Mouse (Mus musculus): ENCODE results near the gene Olfr508. TPM values are rescaled to one million over a fixed set of nuclear protein-coding genes. Genes with fewer than 3 reads are reported as not detected.

Olfr508 gene
- not detected for polyA plus RNA-seq (2014; fragmentation: Illumina TruSeq; extraction: RNeasy Lipid Tissue Mini Kit (QIAGEN cat#74804); ENCODE audit: low read depth, low replicate concordance)

DNA sequence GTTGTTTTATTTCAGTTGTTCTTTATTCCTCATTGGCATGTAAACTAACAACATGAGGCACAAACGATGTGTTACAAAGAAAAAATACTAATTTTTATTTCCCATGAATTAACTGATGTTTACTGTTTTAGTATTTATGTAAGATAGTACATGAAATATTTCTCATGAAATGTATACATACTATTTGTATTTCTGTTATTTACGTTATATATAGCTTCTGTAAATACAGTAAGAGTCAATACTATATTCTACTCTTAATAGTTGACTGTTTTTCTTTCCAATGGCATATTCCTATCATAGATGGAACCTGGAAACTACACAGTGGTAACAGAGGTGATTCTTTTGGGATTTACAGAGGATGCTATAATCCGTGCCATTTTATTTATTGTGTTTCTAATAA is at the start of gene Olfr508:
Gene Olfr508 (plus strand): TSS at position 301 of the 400 bp plus-strand sequence.

DNA sequence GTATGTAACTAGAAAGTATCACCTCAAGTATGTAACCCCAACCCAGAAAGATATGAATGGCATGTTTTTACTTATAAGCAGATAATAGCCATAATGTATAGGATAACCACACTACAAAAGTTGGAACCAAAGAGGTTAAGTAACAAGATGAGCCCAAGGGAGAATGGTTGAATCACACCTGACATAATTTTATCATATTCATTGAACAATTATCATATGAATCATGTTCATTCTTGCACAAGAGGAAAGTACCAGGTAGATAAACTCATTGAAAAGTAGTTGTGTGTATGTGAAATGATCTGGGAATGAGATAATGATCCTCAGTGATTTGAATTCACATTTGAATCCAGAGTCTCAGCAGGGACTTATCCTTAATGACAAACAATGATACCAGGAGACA is 19.3 kb upstream of the Olfr508 start, which contains the start of gene Olfr506:
Gene Olfr506 (plus strand): TSS at position 301 of the 400 bp plus-strand sequence.

DNA sequence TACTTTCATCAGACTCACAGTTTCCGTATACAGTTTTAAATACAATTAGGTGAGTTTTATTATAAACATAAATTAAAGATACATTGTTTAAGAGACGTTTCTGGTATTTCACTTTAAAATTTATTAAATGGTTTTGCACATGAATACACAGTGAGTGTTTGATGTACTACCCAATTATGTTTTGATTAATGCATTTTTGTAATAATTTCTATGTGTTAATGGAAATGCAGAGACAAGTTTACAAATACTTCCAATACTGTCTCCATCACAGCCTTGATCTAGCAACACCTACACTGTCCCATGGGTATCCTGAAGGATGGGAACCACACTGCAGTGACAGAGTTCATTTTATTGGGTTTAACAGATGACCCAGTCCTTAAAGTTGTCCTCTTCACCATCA is 8.3 kb upstream of the Olfr508 start, which contains the start of gene Olfr507:
Gene Olfr507 (plus strand): TSS at position 301 of the 400 bp plus-strand sequence.

DNA sequence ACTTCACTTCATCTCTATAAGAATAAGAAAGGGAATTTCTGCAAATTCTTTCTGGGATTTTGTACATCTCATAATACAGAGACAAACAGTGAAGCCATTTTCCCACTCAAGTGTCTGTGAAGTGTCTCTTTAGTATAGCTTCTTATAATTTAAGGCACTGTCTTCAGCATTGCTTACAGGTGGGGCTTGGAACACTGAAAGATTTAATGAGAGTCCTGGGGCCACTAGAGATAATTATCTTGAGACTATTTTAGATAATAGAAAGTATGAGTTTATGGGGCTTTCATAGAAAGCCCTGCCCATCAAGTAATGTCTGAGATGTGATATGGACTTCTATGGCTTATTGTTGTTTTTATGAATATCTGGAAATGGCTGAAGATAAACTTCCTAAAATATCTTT is 22.0 kb downstream of the Olfr508 start, which contains the start of gene Olfr509:
Gene Olfr509 (minus strand): TSS at position 101 of the 400 bp plus-strand sequence.

DNA sequence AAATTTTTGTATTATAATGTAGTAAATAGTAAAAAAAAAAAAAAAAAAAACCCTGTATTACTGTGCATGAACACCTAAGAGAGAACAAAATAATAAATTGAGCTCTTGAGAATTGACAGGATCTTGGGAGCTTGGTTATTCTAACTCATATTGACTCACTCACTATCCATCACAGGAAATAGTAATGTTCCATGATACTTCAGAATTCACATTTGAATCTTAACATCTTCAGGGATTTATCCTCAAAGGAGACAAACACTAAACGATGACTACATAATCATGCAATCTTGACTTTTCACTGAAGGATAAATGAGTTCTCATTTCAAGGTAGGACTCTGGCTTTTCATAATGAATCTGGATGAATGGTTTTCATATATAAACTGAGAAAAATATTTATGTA is 36.3 kb downstream of the Olfr508 start, which contains the start of gene Olfr510:
Gene Olfr510 (plus strand): TSS at position 301 of the 400 bp plus-strand sequence.

Other genes starting within 250 kb of the Olfr508 start
- not detected for gene Olfr495, start 236.8 kb upstream of the Olfr508 start, polyA plus RNA-seq (2014; fragmentation: Illumina TruSeq; extraction: RNeasy Lipid Tissue Mini Kit (QIAGEN cat#74804); ENCODE audit: low read depth, low replicate concordance)
- not detected for gene Olfr497, start 209.6 kb upstream of the Olfr508 start, polyA plus RNA-seq (2014; fragmentation: Illumina TruSeq; extraction: RNeasy Lipid Tissue Mini Kit (QIAGEN cat#74804); ENCODE audit: low read depth, low replicate concordance)
- not detected for gene Olfr498, start 164.7 kb upstream of the Olfr508 start, polyA plus RNA-seq (2014; fragmentation: Illumina TruSeq; extraction: RNeasy Lipid Tissue Mini Kit (QIAGEN cat#74804); ENCODE audit: low read depth, low replicate concordance)
- not detected for gene Olfr502, start 104.9 kb upstream of the Olfr508 start, polyA plus RNA-seq (2014; fragmentation: Illumina TruSeq; extraction: RNeasy Lipid Tissue Mini Kit (QIAGEN cat#74804); ENCODE audit: low read depth, low replicate concordance)
- not detected for gene Olfr503, start 85.5 kb upstream of the Olfr508 start, polyA plus RNA-seq (2014; fragmentation: Illumina TruSeq; extraction: RNeasy Lipid Tissue Mini Kit (QIAGEN cat#74804); ENCODE audit: low read depth, low replicate concordance)
- gene Olfr504, start 64.2 kb upstream of the Olfr508 start, polyA plus RNA-seq (2014; fragmentation: Illumina TruSeq; extraction: RNeasy Lipid Tissue Mini Kit (QIAGEN cat#74804); ENCODE audit: low read depth, low replicate concordance) = not detected
- not detected for gene Olfr506, start 19.2 kb upstream of the Olfr508 start, polyA plus RNA-seq (2014; fragmentation: Illumina TruSeq; extraction: RNeasy Lipid Tissue Mini Kit (QIAGEN cat#74804); ENCODE audit: low read depth, low replicate concordance)
- not detected for gene Olfr507, start 8.2 kb upstream of the Olfr508 start, polyA plus RNA-seq (2014; fragmentation: Illumina TruSeq; extraction: RNeasy Lipid Tissue Mini Kit (QIAGEN cat#74804); ENCODE audit: low read depth, low replicate concordance)
- not detected for gene Olfr509, start 21.9 kb downstream of the Olfr508 start, polyA plus RNA-seq (2014; fragmentation: Illumina TruSeq; extraction: RNeasy Lipid Tissue Mini Kit (QIAGEN cat#74804); ENCODE audit: low read depth, low replicate concordance)
- not detected for gene Olfr510, start 36.4 kb downstream of the Olfr508 start, polyA plus RNA-seq (2014; fragmentation: Illumina TruSeq; extraction: RNeasy Lipid Tissue Mini Kit (QIAGEN cat#74804); ENCODE audit: low read depth, low replicate concordance)
- not detected for gene Olfr512, start 83.3 kb downstream of the Olfr508 start, polyA plus RNA-seq (2014; fragmentation: Illumina TruSeq; extraction: RNeasy Lipid Tissue Mini Kit (QIAGEN cat#74804); ENCODE audit: low read depth, low replicate concordance)
- not detected for gene Olfr513, start 121.0 kb downstream of the Olfr508 start, polyA plus RNA-seq (2014; fragmentation: Illumina TruSeq; extraction: RNeasy Lipid Tissue Mini Kit (QIAGEN cat#74804); ENCODE audit: low read depth, low replicate concordance)
- not detected for gene Olfr514, start 196.0 kb downstream of the Olfr508 start, polyA plus RNA-seq (2014; fragmentation: Illumina TruSeq; extraction: RNeasy Lipid Tissue Mini Kit (QIAGEN cat#74804); ENCODE audit: low read depth, low replicate concordance)
- gene Olfr516, start 220.5 kb downstream of the Olfr508 start, polyA plus RNA-seq (2014; fragmentation: Illumina TruSeq; extraction: RNeasy Lipid Tissue Mini Kit (QIAGEN cat#74804); ENCODE audit: low read depth, low replicate concordance) = not detected
- not detected for gene Olfr517, start 242.4 kb downstream of the Olfr508 start, polyA plus RNA-seq (2014; fragmentation: Illumina TruSeq; extraction: RNeasy Lipid Tissue Mini Kit (QIAGEN cat#74804); ENCODE audit: low read depth, low replicate concordance)

Data from liver, adult 10 weeks (tissue).